Mouse (Mus musculus) embryonic fibroblast, embryonic 13.5 days (primary cell): ENCODE data around the gene Hamp.

ENCODE experiments used
- CTCF ChIP-seq: IDR thresholded peaks from 2 replicates; pipeline ENCODE4 v1.5.1; 2011; ENCODE audit warnings: mild to moderate bottlenecking, control low read depth, low read length, moderate library complexity, borderline replicate concordance; ENCODE audit not compliant: insufficient read depth
- POLR2A ChIP-seq: IDR thresholded peaks from 2 replicates; pipeline ENCODE4 v1.6.1; 2011; ENCODE audit warnings: low read depth, mild to moderate bottlenecking, control low read depth, low read length, moderate library complexity

GRCm38 (mm10) chr7:30945876-30946275 lies 2.0 kb upstream of the Hamp start:
- TF ChIP-seq POLR2A (no peak), CTCF (no peak)
